Comparison of ENCODE assay signal across 15 mouse cellular contexts in genomic region chr11:41259915-41260619, GRCm38 (mm10).
DNase-seq lines count a peak whose midpoint lies in the region; ATAC-seq and TF ChIP-seq lines count a peak whose summit lies in the region.
"Had no signal": no experiment of that assay in that cellular context is flagged by ENCODE, and none has a peak within 500 bp of the region (broad histone marks: within the 10 kb centered on the region; RNA-seq: fewer than 3 reads in every experiment).

No protein-coding gene starts in this region.

- 61% methylated on average over 18 of the region's 18 CpGs for WGBS in forebrain, embryonic 13.5 days
- 83% methylated on average over 18 of the region's 18 CpGs for WGBS in forebrain, embryonic 11.5 days
- WGBS in kidney, postnatal 0 days: 37% methylated on average over 18 of the region's 18 CpGs

- no peak overlapping the region for H3K9ac ChIP-seq in forebrain, embryonic 13.5 days
- H3K9ac ChIP-seq in forebrain, embryonic 11.5 days (ENCODE audit: low read length): no peak overlapping the region
- H3K9ac ChIP-seq in kidney, postnatal 0 days (ENCODE audit: low read depth, low read length): no peak overlapping the region
- H3K9ac ChIP-seq: midbrain, embryonic 12.5 days had no signal

- H3K27ac ChIP-seq in forebrain, embryonic 13.5 days: no peak overlapping the region
- H3K27ac ChIP-seq in forebrain, embryonic 11.5 days (ENCODE audit: low read depth, low read length): no peak overlapping the region
- H3K27ac ChIP-seq in kidney, postnatal 0 days: no peak overlapping the region
- H3K27ac ChIP-seq: midbrain, embryonic 12.5 days had no signal

- H3K4me1 ChIP-seq in forebrain, embryonic 13.5 days: peaks cover 14% of the 10 kb centered on the region; the same call in 1 of the 2 replicates
- H3K4me1 ChIP-seq in forebrain, embryonic 11.5 days (replicated peaks; ENCODE audit: control insufficient read depth, insufficient read depth, low read length): no peaks in the 10 kb centered on the region
- H3K4me1 ChIP-seq in kidney, postnatal 0 days (replicated peaks; ENCODE audit: insufficient read depth, low read length): no peaks in the 10 kb centered on the region
- H3K4me1 ChIP-seq: midbrain, embryonic 12.5 days had no signal

- H3K36me3 ChIP-seq in forebrain, embryonic 13.5 days (ENCODE audit: poor library complexity, severe bottlenecking): no peaks in the 10 kb centered on the region
- H3K36me3 ChIP-seq in forebrain, embryonic 11.5 days (ENCODE audit: control insufficient read depth, insufficient read depth, low read length): no peaks in the 10 kb centered on the region
- H3K36me3 ChIP-seq in kidney, postnatal 0 days (ENCODE audit: insufficient read depth, low read length): no peaks in the 10 kb centered on the region
- H3K36me3 ChIP-seq: midbrain, embryonic 12.5 days had no signal

- no peak for TF ChIP-seq CTCF in kidney, postnatal 0 days (IDR thresholded peaks at IDR 0.05; ENCODE audit: low read depth)

- no peak for DNase-seq in forebrain, embryonic 11.5 days (ENCODE audit: low spot score)
- DNase-seq in kidney, postnatal 0 days (ENCODE audit: low spot score): peak; percentile 11
- DNase-seq in kidney, adult 11 months: no peak
- DNase-seq in brain, adult 2 months (ENCODE audit: low read depth, low spot score): peak; percentile 23
- DNase-seq in layer of hippocampus, postnatal 36 days: peak; percentile 5 to 6
- DNase-seq in ovary, adult 18-20 months (ENCODE audit: low spot score): no peak
- DNase-seq in adrenal gland, adult 18-20 months (ENCODE audit: low spot score in 2 of 2): no peak
- DNase-seq: adrenal gland, postnatal 10 days; cerebellum, postnatal 36 days; kidney, postnatal 14 days; right cerebral cortex, postnatal 14 days; thymus, postnatal 14 days had no signal

- peak; percentile 40; the same call in 1 of the 2 replicates for ATAC-seq in forebrain, embryonic 13.5 days
- ATAC-seq in forebrain, embryonic 11.5 days (replicated peaks; ENCODE audit: low FRiP score): no peak
- ATAC-seq in kidney, postnatal 0 days (replicated peaks; ENCODE audit: low FRiP score, low read depth): no peak

- H3K27me3 ChIP-seq in forebrain, embryonic 13.5 days: no peaks in the 10 kb centered on the region
- no peaks in the 10 kb centered on the region for H3K27me3 ChIP-seq in forebrain, embryonic 11.5 days (ENCODE audit: control insufficient read depth, insufficient read depth, low read length)
- no peaks in the 10 kb centered on the region for H3K27me3 ChIP-seq in kidney, postnatal 0 days (ENCODE audit: insufficient read depth, low read length)
- H3K27me3 ChIP-seq: midbrain, embryonic 12.5 days had no signal

- peak overlapping the region; percentile 19 for H3K4me2 ChIP-seq in forebrain, embryonic 13.5 days
- H3K4me2 ChIP-seq in forebrain, embryonic 11.5 days (ENCODE audit: low read depth, low read length, severe bottlenecking): no peak overlapping the region
- no peak overlapping the region for H3K4me2 ChIP-seq in kidney, postnatal 0 days (ENCODE audit: low read length)
- H3K4me2 ChIP-seq: liver, embryonic 11.5 days; midbrain, embryonic 12.5 days had no signal

- no peak overlapping the region for H3K4me3 ChIP-seq in forebrain, embryonic 13.5 days
- no peak overlapping the region for H3K4me3 ChIP-seq in forebrain, embryonic 11.5 days (ENCODE audit: low read depth, low read length)
- H3K4me3 ChIP-seq in kidney, postnatal 0 days (replicated peaks; ENCODE audit: low read depth, low read length): no peak overlapping the region
- H3K4me3 ChIP-seq: midbrain, embryonic 12.5 days had no signal

- H3K9me3 ChIP-seq in forebrain, embryonic 13.5 days (replicated peaks): no peaks in the 10 kb centered on the region
- H3K9me3 ChIP-seq in forebrain, embryonic 11.5 days (ENCODE audit: control insufficient read depth, low read length): no peaks in the 10 kb centered on the region
- H3K9me3 ChIP-seq in kidney, postnatal 0 days (replicated peaks; ENCODE audit: low read length): no peaks in the 10 kb centered on the region
- H3K9me3 ChIP-seq: midbrain, embryonic 12.5 days had no signal

Comparison
In these comparisons a context has a peak if more than half of its experiments do, and no peak if none do; other contexts are left out.
1. DNase-seq: peak in kidney, postnatal 0 days (single experiment), brain, adult 2 months (single experiment) and layer of hippocampus, postnatal 36 days (2 of 2); none in forebrain, embryonic 11.5 days (single experiment), kidney, adult 11 months (single experiment), ovary, adult 18-20 months (single experiment) and adrenal gland, adult 18-20 months (0 of 2).